10 mouse cellular contexts compared by ENCODE assay signal in the genomic region with DNA sequence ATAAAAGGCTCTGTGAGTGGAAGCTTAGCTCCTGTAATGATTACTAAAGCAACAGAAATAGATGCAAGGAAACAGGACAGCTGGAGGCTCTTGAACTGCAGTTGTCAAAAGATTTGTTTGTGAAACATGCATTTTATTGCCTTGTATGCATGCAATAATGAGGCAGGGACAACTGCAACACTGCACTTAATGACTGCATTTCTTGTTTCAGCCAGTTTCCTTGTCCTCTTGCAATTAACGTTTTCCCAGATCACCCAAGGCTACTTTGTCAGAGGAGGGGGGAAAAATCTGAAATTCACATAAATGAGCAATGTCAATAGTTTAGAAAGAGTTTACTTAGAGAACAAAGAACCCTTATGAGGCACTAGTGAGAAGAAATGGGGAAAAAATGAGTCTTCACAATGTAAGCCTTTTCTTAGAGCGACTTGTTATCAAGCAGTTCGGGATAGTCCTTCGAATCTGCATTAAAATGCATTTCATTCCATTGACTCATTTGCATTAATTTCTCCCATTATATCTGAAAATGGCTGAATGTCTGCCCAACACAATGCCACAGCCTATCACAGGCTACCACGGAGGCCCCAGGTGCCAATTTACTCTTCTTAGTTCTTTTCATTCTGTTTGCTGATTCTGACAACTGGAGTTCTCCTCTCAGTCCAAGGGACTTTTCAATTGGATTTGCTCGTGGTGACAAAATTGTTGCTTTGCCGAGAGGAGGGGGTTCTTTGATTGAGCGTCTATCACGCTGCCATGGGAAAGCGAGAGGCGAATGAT.
DNase-seq lines count a peak whose midpoint lies in the region; ATAC-seq lines count a peak whose summit lies in the region.
"Had no signal": no experiment of that assay in that cellular context is flagged by ENCODE, and none has a peak within 500 bp of the region (broad histone marks: within the 10 kb centered on the region; RNA-seq: fewer than 3 reads in every experiment).

No protein-coding gene starts in this region.

- H3K27me3 ChIP-seq in heart, embryonic 15.5 days = no peaks in the 10 kb centered on the region
- H3K27me3 ChIP-seq in midbrain, embryonic 15.5 days (replicated peaks) = no peaks in the 10 kb centered on the region
- H3K27me3 ChIP-seq: liver, embryonic 15.5 days had no signal

- no peak overlapping the region for H3K9ac ChIP-seq in heart, embryonic 15.5 days
- H3K9ac ChIP-seq in midbrain, embryonic 15.5 days = no peak overlapping the region
- H3K9ac ChIP-seq: liver, embryonic 15.5 days had no signal

- no peak for DNase-seq in heart, adult 8-10 months (ENCODE audit: low spot score)
- DNase-seq in embryo, embryonic 10 days (ENCODE audit: low spot score) = peak; percentile 25
- peak; percentile 35 for DNase-seq in forelimb bud, embryonic 11.5 days (ENCODE audit: low read depth, low spot score)
- no peak for DNase-seq in T-cell, adult 2 months (ENCODE audit: low spot score)
- DNase-seq in cerebellum, adult 11 months = no peak
- DNase-seq in gastrocnemius, postnatal 14 days = no peak
- DNase-seq: thymus, adult 18-20 months had no signal

- no peaks in the 10 kb centered on the region for H3K9me3 ChIP-seq in heart, embryonic 15.5 days (replicated peaks)
- no peaks in the 10 kb centered on the region for H3K9me3 ChIP-seq in midbrain, embryonic 15.5 days
- H3K9me3 ChIP-seq: liver, embryonic 15.5 days had no signal

- H3K4me3 ChIP-seq in heart, embryonic 15.5 days = no peak overlapping the region
- peak overlapping the region; percentile 27 for H3K4me3 ChIP-seq in midbrain, embryonic 15.5 days
- H3K4me3 ChIP-seq: liver, embryonic 15.5 days had no signal

- intact Hi-C loops in gastrocnemius, postnatal 14 days (cut with DNase I; ENCODE audit: low total_unique reads) = no loop called here

- no peak for ATAC-seq in heart, embryonic 15.5 days (replicated peaks; ENCODE audit: insufficient number of reproducible peaks, insufficient read depth, low FRiP score, low read depth)
- ATAC-seq in midbrain, embryonic 15.5 days (replicated peaks) = peak; percentile 88

- H3K27ac ChIP-seq in heart, embryonic 15.5 days = no peak overlapping the region
- peak overlapping the region; percentile 66 for H3K27ac ChIP-seq in midbrain, embryonic 15.5 days
- H3K27ac ChIP-seq: liver, embryonic 15.5 days had no signal

- peak overlapping the region; percentile 31; the same call in 1 of the 2 replicates for H3K4me2 ChIP-seq in heart, embryonic 15.5 days
- peak overlapping the region; percentile 47 for H3K4me2 ChIP-seq in midbrain, embryonic 15.5 days
- H3K4me2 ChIP-seq: liver, embryonic 15.5 days had no signal

- peaks cover 13% of the 10 kb centered on the region for H3K4me1 ChIP-seq in heart, embryonic 15.5 days (replicated peaks)
- H3K4me1 ChIP-seq in midbrain, embryonic 15.5 days = peaks cover 23% of the 10 kb centered on the region
- H3K4me1 ChIP-seq: liver, embryonic 15.5 days had no signal

- WGBS in heart, embryonic 15.5 days = 48% methylated on average over 11 of the region's 11 CpGs
- 7% methylated on average over 11 of the region's 11 CpGs for WGBS in midbrain, embryonic 15.5 days

- no peaks in the 10 kb centered on the region for H3K36me3 ChIP-seq in heart, embryonic 15.5 days
- H3K36me3 ChIP-seq in midbrain, embryonic 15.5 days (replicated peaks) = no peaks in the 10 kb centered on the region
- H3K36me3 ChIP-seq: liver, embryonic 15.5 days had no signal

Comparison
In these comparisons a context has a peak if more than half of its experiments do, and no peak if none do; other contexts are left out.
1. DNase-seq: peak in embryo, embryonic 10 days (single experiment) and forelimb bud, embryonic 11.5 days (single experiment); none in heart, adult 8-10 months (single experiment), T-cell, adult 2 months (single experiment), cerebellum, adult 11 months (single experiment) and gastrocnemius, postnatal 14 days (single experiment).